Mouse (Mus musculus) megakaryocyte progenitor cell, adult 5-6 weeks (primary cell): ENCODE results near the gene Dhx29. TPM values are rescaled to one million over a fixed set of nuclear protein-coding genes. Genes with fewer than 3 reads are reported as not detected.

ENCODE experiments used
- ATAC-seq: replicated peaks from 2 replicates; pipeline ENCODE4 v1.8.0; 2016; ENCODE audit warnings: mild to moderate bottlenecking, moderate TSS enrichment, inconsistent platforms; ENCODE audit not compliant: poor library complexity
- total RNA-seq, 2 experiments: library from RNA; stranded (forward) in 1 of 2; stranded (reverse) in 1 of 2; fragments of 157-497, 149-512 nt in 1 of 2; fragments of 200-1000 nt in 1 of 2; gene quantifications; 2 replicates each; pipeline versions ENCODE4 v1.2.3 to v1.2.4; 2015 to 2017

Dhx29 gene
- total RNA-seq, 2 experiments from 2014 or later: 16.7 to 27.2 TPM

GRCm38 (mm10) chr13:112986451-112986950 is 59.2 kb downstream of the Dhx29 start:
- no peak for ATAC-seq

- ATAC-seq: peak; percentile 81
Observed at GRCm38 (mm10) chr13:112987532-112987943, 60.3 kb downstream of the Dhx29 start, which contains the start of gene Ccno. TSS of gene Ccno (plus strand) at chr13:112987802.

GRCm38 (mm10) chr13:112987991-112988390 is 60.7 kb downstream of the Dhx29 start:
- ATAC-seq: no peak; the same call in 1 of the 2 replicates

- no peak for ATAC-seq
Observed at GRCm38 (mm10) chr13:112988866-112989265, 61.6 kb downstream of the Dhx29 start.

- ATAC-seq: 0 out of 2 replicates have a peak, but pooled peaks have one; percentile 2
Observed at GRCm38 (mm10) chr13:112989541-112989940, 62.3 kb downstream of the Dhx29 start.

GRCm38 (mm10) chr13:112990346-112990745 is 63.1 kb downstream of the Dhx29 start:
- ATAC-seq: peak; percentile 51

GRCm38 (mm10) chr13:112993531-112994152 is 66.4 kb downstream of the Dhx29 start, which contains the start of gene Mcidas:
TSS of gene Mcidas (plus strand) at chr13:112993845.
- no peak for ATAC-seq

GRCm38 (mm10) chr13:112994191-112994590 is 66.9 kb downstream of the Dhx29 start:
- ATAC-seq: peak; percentile 66

- no peak for ATAC-seq
Observed at GRCm38 (mm10) chr13:112996407-112996806, 69.2 kb downstream of the Dhx29 start.

- ATAC-seq: no peak
Observed at GRCm38 (mm10) chr13:112997369-112997768, 70.1 kb downstream of the Dhx29 start.

- ATAC-seq: peak; percentile 40
Observed at GRCm38 (mm10) chr13:112998427-112999201, 71.4 kb downstream of the Dhx29 start.

- ATAC-seq: no peak
Observed at GRCm38 (mm10) chr13:113000090-113000489, 72.8 kb downstream of the Dhx29 start.

- ATAC-seq: no peak
Observed at GRCm38 (mm10) chr13:113000576-113001318, 73.5 kb downstream of the Dhx29 start.

- no peak for ATAC-seq
Observed at GRCm38 (mm10) chr13:113012683-113013082, 85.4 kb downstream of the Dhx29 start.

GRCm38 (mm10) chr13:113013174-113013953 is 86.1 kb downstream of the Dhx29 start:
- ATAC-seq: peak; percentile 58

Other genes starting within 250 kb of the Dhx29 start
- gene Plpp1, start 126.7 kb upstream of the Dhx29 start, total RNA-seq (2015): 1.2 and 1.6 TPM in 2 replicates
- gene Plpp1, start 126.7 kb upstream of the Dhx29 start, total RNA-seq (2017): 1.0 and 2.7 TPM in 2 replicates
- gene Mtrex, start 56 bp upstream of the Dhx29 start, total RNA-seq (2015): 77.2 and 85.6 TPM in 2 replicates
- 69.9 and 87.9 TPM in 2 replicates for gene Mtrex, start 56 bp upstream of the Dhx29 start, total RNA-seq (2017)
- gene Ccno, start 60.3 kb downstream of the Dhx29 start, total RNA-seq (2015): 1.5 and 2.1 TPM in 2 replicates
- 1.4 and 1.6 TPM in 2 replicates for gene Ccno, start 60.3 kb downstream of the Dhx29 start, total RNA-seq (2017)
- not detected in 2 replicates for gene Mcidas, start 66.4 kb downstream of the Dhx29 start, total RNA-seq (2015)
- not detected in 2 replicates for gene Mcidas, start 66.4 kb downstream of the Dhx29 start, total RNA-seq (2017)
- gene Cdc20b, start 107.7 kb downstream of the Dhx29 start, total RNA-seq (2015): not detected in 2 replicates
- gene Cdc20b, start 107.7 kb downstream of the Dhx29 start, total RNA-seq (2017): not detected in 2 replicates
- not detected in 2 replicates for gene Gpx8, start 119.0 kb downstream of the Dhx29 start, total RNA-seq (2015)
- not detected in 2 replicates for gene Gpx8, start 119.0 kb downstream of the Dhx29 start, total RNA-seq (2017)
- gene Gzma, start 173.5 kb downstream of the Dhx29 start, total RNA-seq (2015): 0.15 TPM in 1 of 2 replicates, not detected in the other
- 0.61 TPM in 1 of 2 replicates, not detected in the other for gene Gzma, start 173.5 kb downstream of the Dhx29 start, total RNA-seq (2017)